Mouse (Mus musculus) embryo, embryonic 11.5 days (tissue): ENCODE results near the gene Ctnnb1.
"Not testable (repeated sequence)": the region's sequence is repeated elsewhere in the genome, so short reads cannot be mapped to it uniquely, and the experiment has no call there.

Source experiments
- DNase-seq: peaks from one replicate; pipeline ENCODE4 v3.0.0-alpha.2; 2012; ENCODE audit warnings: low read depth, low spot score

Gene Ctnnb1

DNA sequence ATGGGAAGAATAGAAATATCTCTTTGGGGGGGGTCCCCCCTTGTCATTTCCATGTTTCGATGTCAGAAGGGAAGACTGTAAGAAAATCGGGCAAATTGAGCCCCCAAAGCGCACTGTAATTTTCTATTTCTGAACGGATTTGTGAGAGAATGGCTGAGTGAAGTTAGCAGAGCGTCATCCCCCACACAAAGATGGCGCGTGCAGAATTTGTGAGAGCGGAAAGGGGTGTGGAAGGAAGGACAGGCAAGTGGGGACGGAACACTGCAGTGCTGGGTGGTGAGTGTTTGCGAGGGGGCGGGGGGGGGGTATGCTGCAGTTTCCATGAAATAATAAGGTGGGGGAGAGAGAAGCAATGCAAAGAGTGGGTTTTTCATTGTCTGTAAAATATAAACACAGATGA lies at the start of gene Ctnnb1:
Gene Ctnnb1 (plus strand): TSS at position 136 of the 400 bp plus-strand sequence.
- no peak for DNase-seq

DNA sequence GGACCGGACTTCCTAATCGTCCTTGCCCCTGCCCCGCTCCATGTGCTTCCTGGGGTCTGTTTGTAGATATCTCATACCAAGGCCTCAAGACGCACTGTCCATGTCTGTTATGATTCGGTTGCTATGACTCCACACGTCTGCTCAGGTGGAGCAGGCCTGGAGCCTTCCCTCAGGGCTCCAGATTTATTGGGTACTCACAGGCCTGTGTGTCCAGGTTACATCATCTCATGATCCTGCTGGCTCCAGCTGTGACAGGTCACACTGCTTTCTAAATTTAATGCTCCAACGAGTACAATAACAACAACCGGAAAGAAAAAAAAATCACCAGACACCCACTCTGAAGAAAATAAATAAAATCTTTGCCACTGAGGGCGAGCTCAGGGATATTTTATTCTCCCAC lies 48.7 kb upstream of the Ctnnb1 start:
- no peak for DNase-seq

DNA sequence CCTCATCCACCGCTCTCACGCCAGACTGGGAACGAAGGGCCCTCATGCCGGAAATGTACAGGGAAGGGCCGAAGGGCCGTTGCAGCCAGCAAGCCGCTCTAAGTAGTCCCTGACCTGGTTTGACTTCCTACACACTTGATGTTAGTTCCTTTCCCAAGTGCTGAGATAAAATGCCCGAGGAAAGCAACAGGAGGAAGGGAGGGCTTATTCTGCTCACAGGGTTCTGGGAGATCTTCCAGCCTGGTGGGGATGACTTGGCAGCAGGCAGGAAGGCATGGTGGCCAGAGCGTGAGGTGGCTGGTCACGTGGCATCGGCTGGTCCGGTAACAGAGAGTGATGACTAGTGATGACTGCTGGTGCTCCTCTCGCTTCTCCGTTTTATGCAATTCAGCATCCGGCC lies 47.9 kb upstream of the Ctnnb1 start:
- no peak for DNase-seq

- DNase-seq: no peak
These were observed 47.2 kb upstream of the Ctnnb1 start for GRCm38 (mm10) chr9:120881839-120882238.

DNA sequence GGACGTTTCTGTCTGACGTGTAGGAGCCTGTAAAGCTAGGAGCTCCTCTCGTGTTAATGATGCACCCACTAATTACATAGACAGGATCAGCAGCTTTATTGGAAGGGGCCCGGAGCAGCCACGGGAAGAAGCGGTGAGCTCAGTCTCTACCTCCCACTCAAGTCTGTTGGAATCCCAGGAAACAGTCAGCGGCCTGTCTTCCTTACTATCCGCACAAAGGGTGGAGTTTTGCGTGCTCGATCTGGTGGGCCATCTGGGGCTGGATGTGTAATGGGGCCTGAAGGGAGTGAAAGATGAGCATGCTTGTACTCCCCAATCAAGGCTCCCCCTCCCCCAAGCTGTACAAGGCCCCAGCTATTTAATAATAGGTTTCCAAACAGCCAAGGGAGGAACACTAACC lies 44.3 kb upstream of the Ctnnb1 start:
- DNase-seq: no peak

- no peak for DNase-seq
These were observed 41.4 kb upstream of the Ctnnb1 start for GRCm38 (mm10) chr9:120887631-120888030.

DNA sequence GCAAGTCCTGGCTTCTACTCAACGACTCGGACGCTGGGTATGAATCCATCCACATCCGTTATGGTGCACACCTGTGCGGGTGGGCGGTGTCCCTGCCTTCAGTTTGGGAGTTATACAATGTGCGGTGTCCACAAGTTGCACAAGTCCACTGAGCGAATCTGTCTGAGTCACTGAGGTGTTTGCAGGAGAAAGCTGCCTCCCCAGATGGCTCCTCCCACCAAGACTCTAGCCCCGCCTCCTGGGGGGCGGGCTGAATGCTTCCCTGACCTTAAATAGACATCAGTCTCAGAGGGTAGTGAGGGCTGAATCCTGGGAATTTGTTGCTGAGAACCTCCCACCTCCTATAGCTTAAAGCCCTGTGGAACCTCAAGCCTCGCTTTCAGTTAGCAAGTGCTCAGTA lies 35.6 kb upstream of the Ctnnb1 start:
- DNase-seq: no peak

DNA sequence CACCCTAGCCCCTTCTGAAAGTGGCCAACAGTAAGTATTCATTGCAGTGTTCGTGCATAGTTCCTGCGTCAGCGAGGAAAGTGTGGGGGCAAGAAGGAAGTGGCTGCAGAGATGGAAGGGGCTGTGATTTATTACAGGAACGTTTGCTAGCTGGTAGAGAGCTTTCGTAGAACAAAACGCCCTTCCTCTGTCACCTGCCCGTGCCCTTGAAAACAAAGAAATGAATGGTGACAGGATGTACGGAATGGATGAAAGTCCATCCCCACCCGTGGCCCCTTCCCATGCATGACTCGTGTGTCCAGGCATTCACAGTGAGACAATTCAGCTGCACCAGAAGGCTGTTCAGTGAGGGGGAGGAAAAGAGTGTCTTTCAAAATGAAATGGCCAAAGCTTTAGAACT lies 35.0 kb upstream of the Ctnnb1 start:
- DNase-seq: no peak

DNA sequence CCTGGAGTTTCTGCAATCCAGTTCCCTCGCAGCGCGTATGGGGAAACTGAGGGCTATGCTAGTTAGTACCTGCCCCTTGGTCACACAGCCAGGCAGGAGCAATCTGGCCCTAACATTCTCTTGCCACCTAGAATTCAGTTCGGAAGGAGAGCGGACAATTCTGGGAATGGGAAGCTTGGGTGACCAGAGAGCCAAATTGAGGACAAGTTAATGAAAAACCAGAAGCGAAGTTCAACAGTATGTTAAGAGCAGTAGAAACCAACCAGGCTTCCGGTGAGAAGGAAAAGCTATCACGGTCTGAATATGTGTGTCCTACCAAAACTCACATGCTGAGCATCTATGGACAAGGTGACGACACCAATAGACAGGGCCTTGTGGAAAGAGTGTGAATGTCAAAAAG lies 34.6 kb upstream of the Ctnnb1 start:
- DNase-seq: no peak

- DNase-seq: no peak
These were observed 32.5 kb upstream of the Ctnnb1 start for GRCm38 (mm10) chr9:120896502-120896901.

DNA sequence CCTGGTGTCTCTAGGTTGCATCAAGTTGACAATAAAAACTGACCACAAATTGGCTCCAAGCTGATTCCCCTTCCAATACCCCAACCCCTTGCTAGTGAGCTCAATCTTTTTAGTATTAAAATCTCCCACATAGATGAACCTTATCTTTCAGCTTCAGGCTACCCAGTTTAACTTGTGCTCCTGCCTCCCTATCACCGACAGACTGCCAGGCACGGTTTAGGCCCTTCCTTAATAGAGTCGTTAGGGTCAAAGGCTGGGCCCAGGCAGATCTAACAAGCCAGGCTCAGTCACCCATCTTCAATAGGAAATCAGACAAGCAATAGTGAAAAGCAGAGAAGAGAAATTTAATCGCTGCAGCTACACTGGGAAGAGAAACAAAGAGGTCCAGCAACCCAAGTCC lies 31.7 kb upstream of the Ctnnb1 start:
- no peak for DNase-seq

DNA sequence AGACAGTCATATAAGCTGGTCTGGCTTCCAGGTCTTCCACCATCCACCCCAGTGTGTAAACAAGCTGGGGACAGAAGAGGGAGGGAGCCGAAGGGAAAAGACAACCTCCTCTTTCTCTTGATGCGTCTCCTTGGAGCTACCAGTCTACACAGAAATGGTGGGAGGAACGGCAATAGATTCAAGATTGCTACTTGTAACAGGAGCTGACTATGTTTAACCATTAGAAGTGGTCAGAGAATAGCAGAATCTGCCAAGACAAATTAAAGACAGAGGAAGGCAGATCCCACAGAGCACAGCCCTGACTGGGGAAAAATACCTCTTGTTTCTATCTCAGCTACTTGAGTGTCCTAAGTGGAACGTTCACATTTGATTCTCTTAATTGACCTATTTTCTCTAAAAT lies 29.2 kb upstream of the Ctnnb1 start:
- no peak for DNase-seq

GRCm38 (mm10) chr9:120900338-120901274 lies 28.4 kb upstream of the Ctnnb1 start:
- DNase-seq: no peak

GRCm38 (mm10) chr9:120902562-120902961 lies 26.5 kb upstream of the Ctnnb1 start:
- DNase-seq: no peak

- no peak for DNase-seq
These were observed 20.6 kb upstream of the Ctnnb1 start for GRCm38 (mm10) chr9:120908461-120908860.

DNA sequence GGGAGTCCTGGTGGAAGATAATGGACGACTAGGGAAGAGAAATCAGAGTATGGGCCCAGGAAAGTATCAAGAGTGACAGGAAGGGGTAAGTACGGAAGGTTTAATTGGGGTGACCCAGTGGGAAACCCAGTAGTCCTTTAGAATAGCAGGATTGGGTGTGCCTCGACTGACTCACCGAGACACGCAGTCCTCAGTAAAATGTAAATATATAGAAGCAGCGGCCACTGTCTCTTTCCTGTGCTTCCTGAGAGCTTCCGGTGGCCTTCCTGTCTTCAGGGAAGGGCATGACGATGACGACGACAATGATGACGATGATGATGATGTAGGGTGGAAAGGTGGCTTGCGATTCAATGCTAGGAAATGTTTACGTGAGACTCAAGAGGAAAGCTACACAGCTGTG lies 15.9 kb upstream of the Ctnnb1 start:
- no peak for DNase-seq

DNA sequence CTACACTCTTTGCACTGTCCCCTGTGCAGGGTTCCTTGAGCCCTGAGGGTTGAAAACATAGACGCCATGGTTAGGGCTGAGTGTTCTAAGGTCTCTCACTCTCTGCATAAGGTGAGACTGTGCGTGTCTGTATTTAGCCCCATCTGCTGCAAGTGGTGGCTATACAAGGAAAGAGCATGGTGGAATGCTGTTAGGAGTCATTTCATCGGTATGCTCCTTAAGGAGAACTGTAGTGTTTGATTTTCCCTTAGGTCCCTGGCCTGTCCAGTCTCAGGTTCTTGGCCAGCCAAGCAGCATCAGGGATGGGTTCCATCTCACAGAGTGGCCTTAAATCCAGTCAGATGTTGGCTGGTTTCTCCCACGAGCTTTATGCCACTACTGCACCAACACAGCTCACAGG lies 14.6 kb upstream of the Ctnnb1 start:
- no peak for DNase-seq

DNA sequence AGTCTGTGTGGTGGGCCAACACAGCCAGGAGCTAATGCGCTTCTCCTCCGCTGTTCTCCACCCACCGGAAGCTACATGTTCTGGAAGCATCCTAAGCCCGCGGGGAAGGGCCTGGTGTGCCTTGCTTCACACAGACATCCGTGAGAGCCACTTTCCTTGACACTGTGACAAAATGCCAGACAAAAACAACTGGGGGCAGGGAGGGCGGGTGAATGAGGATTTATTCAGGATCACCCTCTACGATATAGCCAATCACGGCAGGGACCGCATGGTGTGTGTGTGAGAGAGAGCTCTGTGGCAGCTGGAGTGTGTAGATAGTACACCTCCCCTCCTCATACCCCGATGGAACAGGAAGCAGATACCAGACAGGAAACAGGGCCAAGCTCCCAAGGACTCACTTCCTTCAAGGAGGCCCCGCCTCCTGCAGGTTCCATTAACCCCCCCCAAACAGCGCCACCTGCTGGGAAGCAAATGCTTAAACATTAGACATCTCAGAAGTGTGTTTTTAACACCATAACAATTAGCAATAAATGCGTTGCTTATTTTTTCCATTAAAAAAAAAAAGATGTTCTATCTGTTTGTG lies 14.0 kb upstream of the Ctnnb1 start:
- DNase-seq: no peak

GRCm38 (mm10) chr9:120917619-120918018 lies 11.4 kb upstream of the Ctnnb1 start:
- not testable (repeated sequence) for DNase-seq

- DNase-seq: no peak
These were observed 10.8 kb upstream of the Ctnnb1 start for GRCm38 (mm10) chr9:120918211-120918610.

- DNase-seq: no peak
These were observed 10.4 kb upstream of the Ctnnb1 start for GRCm38 (mm10) chr9:120918642-120919041.

GRCm38 (mm10) chr9:120919130-120919529 lies 9.9 kb upstream of the Ctnnb1 start:
- DNase-seq: no peak

DNA sequence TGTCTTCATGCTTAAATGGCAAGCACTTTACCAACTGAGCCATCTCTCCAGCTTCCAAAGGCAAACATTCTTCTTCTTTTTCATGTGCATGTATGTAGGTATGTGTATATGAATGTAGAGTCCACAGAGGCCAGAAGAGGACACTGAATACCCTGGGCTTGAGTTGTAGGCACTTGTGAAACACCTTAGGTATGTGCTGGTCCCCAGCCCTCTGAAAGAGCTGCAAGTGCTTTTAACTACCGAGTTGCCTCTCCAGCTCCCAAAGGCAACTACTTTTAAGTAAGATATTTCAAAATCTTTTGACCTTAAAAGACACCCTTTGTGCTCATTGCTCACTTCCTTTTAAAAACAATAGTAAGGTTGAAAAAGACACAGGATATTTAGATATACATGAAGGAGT lies 2.9 kb upstream of the Ctnnb1 start:
- no peak for DNase-seq
